Mouse (Mus musculus) stomach, adult 2 months (tissue): ENCODE results near the gene Il12a. TPM values are rescaled to one million over a fixed set of nuclear protein-coding genes. Genes with fewer than 3 reads are reported as not detected.

Experiments
- polyA plus RNA-seq: library from polyadenylated mRNA; depleted of rRNA; stranded (reverse); fragments of >200 nt; gene quantifications from 2 replicates; pipeline ENCODE4 v1.2.3, GENCODE M21; 2012; rRNA removed

Gene Il12a
- not detected in 2 replicates for polyA plus RNA-seq

DNA sequence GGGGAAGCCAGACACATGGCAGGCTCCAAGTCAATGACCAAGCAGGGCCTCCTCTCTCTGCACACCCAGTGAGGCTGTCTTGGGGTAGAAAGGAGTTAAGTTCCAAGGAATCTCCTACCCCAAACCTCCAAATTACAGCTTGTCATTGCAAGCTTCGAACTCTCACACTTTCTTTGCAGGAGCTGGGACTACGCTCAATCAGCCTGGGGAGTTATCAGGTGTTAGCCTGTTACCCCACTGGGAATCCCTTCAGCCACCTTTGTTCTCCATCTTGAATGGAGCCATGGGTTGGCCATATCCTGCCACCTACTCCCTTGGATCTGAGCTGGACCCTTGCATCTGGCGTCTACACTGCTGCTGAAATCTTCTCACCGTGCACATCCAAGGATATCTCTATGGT is at the start of gene Il12a:
Gene Il12a, plus strand, starts transcription at position 301 of the 400 bp plus-strand sequence.

Other genes starting within 250 kb of the Il12a start
- gene 1110032F04Rik, start 178.9 kb downstream of the Il12a start, polyA plus RNA-seq, result 0.02 and 0.15 TPM in 2 replicates